Mouse (Mus musculus): ENCODE data around the gene Hmgn2. TPM values are rescaled to one million over a fixed set of nuclear protein-coding genes. Genes with fewer than 3 reads are reported as not detected.

The Hmgn2 gene
- total and polyA plus RNA-seq, 2 experiments from 2014 or later: 197 to 867 TPM

Other genes starting within 250 kb of the Hmgn2 start
- gene Arid1a, start 211.9 kb downstream of the Hmgn2 start, total RNA-seq (2014; rRNA removed; ENCODE audit: low replicate concordance): 27.9 and 33.3 TPM in 2 replicates
- 9.7 and 10.1 TPM in 2 replicates for gene Arid1a, start 211.9 kb downstream of the Hmgn2 start, polyA plus RNA-seq (2015; fragmentation: Nextera tagmentation; extraction: Ambion mirVana)
- 8.0 and 16.9 TPM in 2 replicates for gene Rps6ka1, start 80.9 kb downstream of the Hmgn2 start, total RNA-seq (2014; rRNA removed; ENCODE audit: low replicate concordance)
- gene Rps6ka1, start 80.9 kb downstream of the Hmgn2 start, polyA plus RNA-seq (2015; fragmentation: Nextera tagmentation; extraction: Ambion mirVana): 5.9 and 6.8 TPM in 2 replicates
- gene Dhdds, start 32.3 kb upstream of the Hmgn2 start, total RNA-seq (2014; rRNA removed; ENCODE audit: low replicate concordance): 38.4 and 39.8 TPM in 2 replicates
- 25.8 and 28.5 TPM in 2 replicates for gene Dhdds, start 32.3 kb upstream of the Hmgn2 start, polyA plus RNA-seq (2015; fragmentation: Nextera tagmentation; extraction: Ambion mirVana)
- not detected in 2 replicates for gene Lin28a, start 50.2 kb upstream of the Hmgn2 start, total RNA-seq (2014; rRNA removed; ENCODE audit: low replicate concordance)
- gene Lin28a, start 50.2 kb upstream of the Hmgn2 start, polyA plus RNA-seq (2015; fragmentation: Nextera tagmentation; extraction: Ambion mirVana): 0.10 TPM in 1 of 2 replicates, not detected in the other
- not detected in 2 replicates for gene Zfp683, start 85.2 kb upstream of the Hmgn2 start, total RNA-seq (2014; rRNA removed; ENCODE audit: low replicate concordance)
- gene Zfp683, start 85.2 kb upstream of the Hmgn2 start, polyA plus RNA-seq (2015; fragmentation: Nextera tagmentation; extraction: Ambion mirVana): not detected in 2 replicates
- gene Crybg2, start 92.2 kb upstream of the Hmgn2 start, total RNA-seq (2014; rRNA removed; ENCODE audit: low replicate concordance): 0.08 and 6.6 TPM in 2 replicates
- gene Crybg2, start 92.2 kb upstream of the Hmgn2 start, polyA plus RNA-seq (2015; fragmentation: Nextera tagmentation; extraction: Ambion mirVana): 0.11 TPM in 1 of 2 replicates, not detected in the other
- gene Cd52, start 126.4 kb upstream of the Hmgn2 start, total RNA-seq (2014; rRNA removed; ENCODE audit: low replicate concordance): 10.5 TPM in 1 of 2 replicates, not detected in the other
- gene Cd52, start 126.4 kb upstream of the Hmgn2 start, polyA plus RNA-seq (2015; fragmentation: Nextera tagmentation; extraction: Ambion mirVana): 9.3 and 10.5 TPM in 2 replicates
- gene Ubxn11, start 133.9 kb upstream of the Hmgn2 start, total RNA-seq (2014; rRNA removed; ENCODE audit: low replicate concordance): not detected in 2 replicates
- 0.97 and 1.2 TPM in 2 replicates for gene Ubxn11, start 133.9 kb upstream of the Hmgn2 start, polyA plus RNA-seq (2015; fragmentation: Nextera tagmentation; extraction: Ambion mirVana)
- gene Sh3bgrl3, start 160.1 kb upstream of the Hmgn2 start, total RNA-seq (2014; rRNA removed; ENCODE audit: low replicate concordance): 49.7 and 67.6 TPM in 2 replicates
- gene Sh3bgrl3, start 160.1 kb upstream of the Hmgn2 start, polyA plus RNA-seq (2015; fragmentation: Nextera tagmentation; extraction: Ambion mirVana): 140 and 150 TPM in 2 replicates
- gene Cep85, start 218.5 kb upstream of the Hmgn2 start, total RNA-seq (2014; rRNA removed; ENCODE audit: low replicate concordance): 24.2 and 30.6 TPM in 2 replicates
- gene Cep85, start 218.5 kb upstream of the Hmgn2 start, polyA plus RNA-seq (2015; fragmentation: Nextera tagmentation; extraction: Ambion mirVana): 27.4 and 29.7 TPM in 2 replicates
- gene Gm7534, start 234.4 kb upstream of the Hmgn2 start, total RNA-seq (2014; rRNA removed; ENCODE audit: low replicate concordance): not detected in 2 replicates
- not detected in 2 replicates for gene Gm7534, start 234.4 kb upstream of the Hmgn2 start, polyA plus RNA-seq (2015; fragmentation: Nextera tagmentation; extraction: Ambion mirVana)